Mouse (Mus musculus) right cerebral cortex, postnatal 4 days (tissue): ENCODE data around the gene Gins1.

ENCODE experiments used
- DNase-seq: peaks from one replicate; pipeline ENCODE4 v3.0.0-alpha.2; 2022

The Gins1 gene

GRCm38 (mm10) chr2:150963246-150963645 lies 58.0 kb downstream of the Gins1 start:
- no peak for DNase-seq

GRCm38 (mm10) chr2:150964641-150965040 lies 59.4 kb downstream of the Gins1 start:
- DNase-seq: no peak

- DNase-seq: no peak
Observed at GRCm38 (mm10) chr2:150965951-150966350, 60.8 kb downstream of the Gins1 start.

GRCm38 (mm10) chr2:150967491-150967890 lies 62.3 kb downstream of the Gins1 start:
- DNase-seq: no peak

- DNase-seq: no peak
Observed at GRCm38 (mm10) chr2:150969231-150969630, 64.0 kb downstream of the Gins1 start.

GRCm38 (mm10) chr2:150971856-150972255 lies 66.7 kb downstream of the Gins1 start:
- DNase-seq: no peak

GRCm38 (mm10) chr2:150972681-150973080 lies 67.5 kb downstream of the Gins1 start:
- no peak for DNase-seq

GRCm38 (mm10) chr2:150973401-150974115 lies 68.4 kb downstream of the Gins1 start:
- no peak for DNase-seq

- no peak for DNase-seq
Observed at GRCm38 (mm10) chr2:150976871-150977270, 71.7 kb downstream of the Gins1 start.

- DNase-seq: no peak
Observed at GRCm38 (mm10) chr2:150977676-150978075, 72.5 kb downstream of the Gins1 start.

GRCm38 (mm10) chr2:150978791-150979190 lies 73.6 kb downstream of the Gins1 start:
- DNase-seq: no peak

- DNase-seq: no peak
Observed at GRCm38 (mm10) chr2:150979861-150980620, 74.8 kb downstream of the Gins1 start.
